Mouse (Mus musculus): Measurements from ENCODE around the gene Zfp839. TPM values are rescaled to one million over a fixed set of nuclear protein-coding genes. Genes with fewer than 3 reads are reported as not detected.

The Zfp839 gene
- total RNA-seq, 1 experiment, result 5.4 TPM

GRCm38 (mm10) chr12:110813624-110814023, 36.4 kb upstream of the Zfp839 start:
- no peak overlapping the region for H3K27ac ChIP-seq (ENCODE audit: insufficient read depth, low read depth, low read length, poor library complexity, severe bottlenecking)
- no peaks in the 10 kb centered on the region for H3K9me3 ChIP-seq (ENCODE audit: control insufficient read depth, insufficient read depth, low read depth, low read length)
- TF ChIP-seq HCFC1 (IDR thresholded peaks at IDR 0.05; ENCODE audit: borderline replicate concordance, insufficient read depth, low read length) (no peak), MAFK (IDR thresholded peaks at IDR 0.05; ENCODE audit: insufficient read depth, low read depth, low read length) (no peak), ZC3H11A (IDR thresholded peaks at IDR 0.05; ENCODE audit: borderline replicate concordance, low read depth, low read length) (no peak), CHD2 (IDR thresholded peaks at IDR 0.05; ENCODE audit: low read depth, low read length) (no peak), ZNF384 (IDR thresholded peaks at IDR 0.05; ENCODE audit: low read depth, low read length) (no peak)
- in situ Hi-C loops (cut with MboI; ENCODE audit: low sequenced_read_pairs in 2 of 2, unreplicated experiment in 2 of 2), result no loop called here
- H3K4me3 ChIP-seq (ENCODE audit: insufficient read depth in 1 of 2, low read depth in 1 of 2, low read length in 2 of 2, poor library complexity in 1 of 2, severe bottlenecking in 1 of 2), result no peak overlapping the region
- no peak for DNase-seq (ENCODE audit: low read depth, low spot score)
- no peak overlapping the region for H3K9ac ChIP-seq (ENCODE audit: insufficient read depth, low read depth, low read length, poor library complexity, severe bottlenecking)
- H3K36me3 ChIP-seq (ENCODE audit: control insufficient read depth, insufficient read depth, low read length, poor library complexity, severe bottlenecking), result peaks cover 27% of the 10 kb centered on the region; the same call in 1 of the 2 replicates
- H3K4me1 ChIP-seq (ENCODE audit: control insufficient read depth in 2 of 2, insufficient read depth in 2 of 2, low read length in 2 of 2, poor library complexity in 1 of 2), result peaks cover 0 to 8% of the 10 kb centered on the region in 2 experiments; a peak in 1 of 4 replicates

- Histone ChIP-seq H3K4me1 (ENCODE audit: control insufficient read depth in 2 of 2, insufficient read depth in 2 of 2, low read length in 2 of 2, poor library complexity in 1 of 2) (peaks cover 0 to 6% of the 10 kb centered on the region in 2 experiments; a peak in 1 of 4 replicates), H3K4me3 (ENCODE audit: insufficient read depth in 1 of 2, low read depth in 1 of 2, low read length in 2 of 2, poor library complexity in 1 of 2, severe bottlenecking in 1 of 2) (no peak overlapping the region), H3K9ac (ENCODE audit: insufficient read depth, low read depth, low read length, poor library complexity, severe bottlenecking) (no peak overlapping the region), H3K9me3 (ENCODE audit: control insufficient read depth, insufficient read depth, low read depth, low read length) (no peaks in the 10 kb centered on the region), H3K27ac (ENCODE audit: insufficient read depth, low read depth, low read length, poor library complexity, severe bottlenecking) (no peak overlapping the region), H3K36me3 (ENCODE audit: control insufficient read depth, insufficient read depth, low read length, poor library complexity, severe bottlenecking) (peaks cover 19% of the 10 kb centered on the region; the same call in 1 of the 2 replicates)
- TF ChIP-seq ZC3H11A (IDR thresholded peaks at IDR 0.05; ENCODE audit: borderline replicate concordance, low read depth, low read length), result no peak
- no peak for TF ChIP-seq CHD2 (IDR thresholded peaks at IDR 0.05; ENCODE audit: low read depth, low read length)
- TF ChIP-seq HCFC1 (IDR thresholded peaks at IDR 0.05; ENCODE audit: borderline replicate concordance, insufficient read depth, low read length), result no peak
- no peak for TF ChIP-seq ZNF384 (IDR thresholded peaks at IDR 0.05; ENCODE audit: low read depth, low read length)
- no peak for TF ChIP-seq MAFK (IDR thresholded peaks at IDR 0.05; ENCODE audit: insufficient read depth, low read depth, low read length)
- in situ Hi-C loops (cut with MboI; ENCODE audit: low sequenced_read_pairs in 2 of 2, unreplicated experiment in 2 of 2), result no loop called here
- no peak for DNase-seq (ENCODE audit: low read depth, low spot score)
Measured at GRCm38 (mm10) chr12:110814924-110815323, 35.1 kb upstream of the Zfp839 start.

GRCm38 (mm10) chr12:110816833-110817232, 33.2 kb upstream of the Zfp839 start:
- in situ Hi-C loops (cut with MboI; ENCODE audit: low sequenced_read_pairs in 2 of 2, unreplicated experiment in 2 of 2), result no loop called here
- Histone ChIP-seq H3K9me3 (ENCODE audit: control insufficient read depth, insufficient read depth, low read depth, low read length) (no peaks in the 10 kb centered on the region), H3K27ac (ENCODE audit: insufficient read depth, low read depth, low read length, poor library complexity, severe bottlenecking) (no peak overlapping the region), H3K36me3 (ENCODE audit: control insufficient read depth, insufficient read depth, low read length, poor library complexity, severe bottlenecking) (peaks cover 14% of the 10 kb centered on the region; the same call in 1 of the 2 replicates), H3K9ac (ENCODE audit: insufficient read depth, low read depth, low read length, poor library complexity, severe bottlenecking) (no peak overlapping the region), H3K4me1 (ENCODE audit: control insufficient read depth in 2 of 2, insufficient read depth in 2 of 2, low read length in 2 of 2, poor library complexity in 1 of 2) (peaks cover 0 to 6% of the 10 kb centered on the region in 2 experiments; a peak in 1 of 4 replicates), H3K4me3 (ENCODE audit: insufficient read depth in 1 of 2, low read depth in 1 of 2, low read length in 2 of 2, poor library complexity in 1 of 2, severe bottlenecking in 1 of 2) (no peak overlapping the region)
- TF ChIP-seq MAFK (IDR thresholded peaks at IDR 0.05; ENCODE audit: insufficient read depth, low read depth, low read length) (no peak), CHD2 (IDR thresholded peaks at IDR 0.05; ENCODE audit: low read depth, low read length) (no peak), ZNF384 (IDR thresholded peaks at IDR 0.05; ENCODE audit: low read depth, low read length) (no peak), ZC3H11A (IDR thresholded peaks at IDR 0.05; ENCODE audit: borderline replicate concordance, low read depth, low read length) (no peak), HCFC1 (IDR thresholded peaks at IDR 0.05; ENCODE audit: borderline replicate concordance, insufficient read depth, low read length) (no peak)
- DNase-seq (ENCODE audit: low read depth, low spot score), result no peak

- Histone ChIP-seq H3K4me3 (ENCODE audit: insufficient read depth in 1 of 2, low read depth in 1 of 2, low read length in 2 of 2, poor library complexity in 1 of 2, severe bottlenecking in 1 of 2) (no peak overlapping the region), H3K9ac (ENCODE audit: insufficient read depth, low read depth, low read length, poor library complexity, severe bottlenecking) (no peak overlapping the region), H3K36me3 (ENCODE audit: control insufficient read depth, insufficient read depth, low read length, poor library complexity, severe bottlenecking) (peaks cover 5% of the 10 kb centered on the region; the same call in 1 of the 2 replicates), H3K9me3 (ENCODE audit: control insufficient read depth, insufficient read depth, low read depth, low read length) (no peaks in the 10 kb centered on the region), H3K27ac (ENCODE audit: insufficient read depth, low read depth, low read length, poor library complexity, severe bottlenecking) (no peak overlapping the region), H3K4me1 (ENCODE audit: control insufficient read depth in 2 of 2, insufficient read depth in 2 of 2, low read length in 2 of 2, poor library complexity in 1 of 2) (peaks cover 0 to 4% of the 10 kb centered on the region in 2 experiments; a peak in 1 of 4 replicates)
- TF ChIP-seq MAFK (IDR thresholded peaks at IDR 0.05; ENCODE audit: insufficient read depth, low read depth, low read length), result no peak
- no peak for DNase-seq (ENCODE audit: low read depth, low spot score)
- in situ Hi-C loops (cut with MboI; ENCODE audit: low sequenced_read_pairs in 2 of 2, unreplicated experiment in 2 of 2), result no loop called here
Measured at GRCm38 (mm10) chr12:110819367-110819766, 30.7 kb upstream of the Zfp839 start.

GRCm38 (mm10) chr12:110821787-110822186, 28.3 kb upstream of the Zfp839 start:
- H3K36me3 ChIP-seq (ENCODE audit: control insufficient read depth, insufficient read depth, low read length, poor library complexity, severe bottlenecking), result peaks cover 7% of the 10 kb centered on the region; the same call in 1 of the 2 replicates
- no peak overlapping the region for H3K4me3 ChIP-seq (ENCODE audit: insufficient read depth in 1 of 2, low read depth in 1 of 2, low read length in 2 of 2, poor library complexity in 1 of 2, severe bottlenecking in 1 of 2)
- in situ Hi-C loops (cut with MboI; ENCODE audit: low sequenced_read_pairs in 2 of 2, unreplicated experiment in 2 of 2), result no loop called here
- no peak overlapping the region for H3K9ac ChIP-seq (ENCODE audit: insufficient read depth, low read depth, low read length, poor library complexity, severe bottlenecking)
- no peak overlapping the region for H3K27ac ChIP-seq (ENCODE audit: insufficient read depth, low read depth, low read length, poor library complexity, severe bottlenecking)
- no peak for DNase-seq (ENCODE audit: low read depth, low spot score)
- H3K9me3 ChIP-seq (ENCODE audit: control insufficient read depth, insufficient read depth, low read depth, low read length), result no peaks in the 10 kb centered on the region
- TF ChIP-seq MAFK (IDR thresholded peaks at IDR 0.05; ENCODE audit: insufficient read depth, low read depth, low read length), result no peak
- TF ChIP-seq ZC3H11A (IDR thresholded peaks at IDR 0.05; ENCODE audit: borderline replicate concordance, low read depth, low read length), result no peak
- no peak for TF ChIP-seq CHD2 (IDR thresholded peaks at IDR 0.05; ENCODE audit: low read depth, low read length)
- no peak for TF ChIP-seq ZNF384 (IDR thresholded peaks at IDR 0.05; ENCODE audit: low read depth, low read length)
- TF ChIP-seq HCFC1 (IDR thresholded peaks at IDR 0.05; ENCODE audit: borderline replicate concordance, insufficient read depth, low read length), result no peak
- H3K4me1 ChIP-seq (ENCODE audit: control insufficient read depth in 2 of 2, insufficient read depth in 2 of 2, low read length in 2 of 2, poor library complexity in 1 of 2), result no peaks in the 10 kb centered on the region

Measured in ES-E14 (cell line).